Mouse (Mus musculus) left cerebral cortex, postnatal 4 days (tissue): ENCODE data around the gene Mfsd11. TPM values are rescaled to one million over a fixed set of nuclear protein-coding genes. Genes with fewer than 3 reads are reported as not detected.
"Not testable (repeated sequence)": the region's sequence is repeated elsewhere in the genome, so short reads cannot be mapped to it uniquely, and the experiment has no call there.

Source experiments
- DNase-seq: peaks from one replicate; pipeline ENCODE4 v3.0.0-alpha.2; 2022
- intact Hi-C: fragments of 180-260 bp; cut with DNase I; formaldehyde crosslinking; loops from one replicate; pipeline ENCODE4 v1.15.1; 2025
- total RNA-seq, 2 experiments: library from RNA; stranded (reverse); gene quantifications; 2 replicates each; pipeline ENCODE4 v1.2.3; 2021

The Mfsd11 gene
- total RNA-seq, 2 experiments from 2014 or later = 55.9 to 58.5 TPM

- DNase-seq = no peak
- intact Hi-C loops = no loop called here
Observed at GRCm38 (mm10) chr11:116821057-116821940, 30.9 kb upstream of the Mfsd11 start.

DNA sequence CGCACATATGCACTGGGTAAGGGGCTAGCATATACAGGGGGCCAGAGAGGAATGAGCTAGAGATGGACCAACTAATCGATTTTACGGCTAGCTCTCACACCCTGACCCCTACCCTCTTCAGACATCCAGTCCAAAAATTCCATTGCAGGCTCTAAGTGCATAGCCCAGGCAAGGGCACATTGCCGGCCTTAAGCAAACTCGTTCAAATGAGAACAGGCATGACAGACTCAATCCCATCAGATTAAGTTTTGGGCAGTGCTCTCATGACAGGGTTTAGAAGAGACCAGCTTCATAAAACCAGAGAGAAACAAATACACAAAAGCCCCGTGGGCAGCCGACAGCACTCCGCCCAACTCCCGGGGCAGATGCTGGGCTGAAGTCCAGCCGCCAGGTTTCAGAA is 30.0 kb upstream of the Mfsd11 start:
- intact Hi-C loops = no loop called here
- DNase-seq = no peak

DNA sequence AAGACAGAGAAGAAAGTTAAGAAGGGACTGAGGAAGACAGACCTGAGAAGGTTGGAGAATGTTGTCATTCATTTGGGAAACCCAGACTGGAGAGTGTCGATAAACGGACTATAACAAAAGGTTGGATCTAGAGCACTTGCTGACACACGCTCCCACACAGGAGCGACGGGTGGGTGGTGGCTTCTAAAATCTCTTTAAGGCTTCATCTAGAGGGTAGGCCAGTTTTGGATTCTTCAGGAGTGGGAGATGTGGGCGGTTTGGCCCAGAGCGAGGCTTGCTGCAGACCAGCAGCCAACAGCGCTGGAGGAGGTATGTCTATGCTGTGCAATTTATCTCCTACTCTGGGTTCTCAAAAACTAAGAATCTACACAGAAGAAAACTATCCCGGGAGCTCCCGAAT is 29.6 kb upstream of the Mfsd11 start:
- intact Hi-C loops = no loop called here
- no peak for DNase-seq

DNA sequence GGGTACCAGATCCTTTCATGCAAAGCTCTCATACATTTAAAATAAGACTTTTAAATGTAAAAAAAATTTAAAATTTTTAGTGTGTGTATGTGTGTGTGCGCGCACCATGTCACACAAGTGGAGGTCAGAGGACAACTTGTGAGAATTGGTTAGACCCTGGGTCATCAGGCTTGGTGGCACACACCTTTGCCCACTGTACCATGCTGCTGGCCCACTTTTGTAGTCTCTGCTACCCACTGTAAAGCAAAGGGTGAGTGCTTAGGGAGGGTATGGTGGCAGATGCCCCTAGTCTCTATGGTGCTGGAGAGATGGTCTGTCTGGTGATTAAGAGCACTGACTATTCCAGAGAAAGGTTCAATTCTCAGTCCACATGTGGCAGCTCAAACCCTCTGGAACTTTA is 29.0 kb upstream of the Mfsd11 start:
- intact Hi-C loops = no loop called here

GRCm38 (mm10) chr11:116823885-116824284 is 28.4 kb upstream of the Mfsd11 start:
- intact Hi-C loops, DNase-seq: not testable (repeated sequence)

More for the DNA sequence above, 29.0 kb upstream of the Mfsd11 start:
- no peak for DNase-seq

DNA sequence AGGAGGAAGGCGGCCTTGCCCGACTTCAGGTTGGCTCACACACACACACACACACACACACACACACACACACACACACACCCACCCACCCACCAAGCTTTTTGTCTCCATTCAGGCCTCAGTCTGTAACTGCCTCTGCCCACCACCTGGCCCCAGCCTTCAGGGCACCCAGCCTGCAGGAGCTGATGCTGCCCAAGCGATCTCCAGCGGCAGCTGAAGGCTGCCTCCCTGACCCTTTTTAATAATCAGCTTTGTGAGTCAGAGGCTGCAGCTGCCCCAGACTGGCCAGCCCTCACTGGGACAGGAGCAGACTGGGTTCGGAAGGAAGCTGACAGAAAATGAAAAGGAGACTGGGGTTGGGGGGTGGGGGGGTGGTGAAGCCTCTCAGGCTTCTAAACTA is 27.0 kb upstream of the Mfsd11 start:
- no peak for DNase-seq
- intact Hi-C loops = no loop called here

GRCm38 (mm10) chr11:116826550-116827504 is 25.4 kb upstream of the Mfsd11 start:
- no peak for DNase-seq
- intact Hi-C loops = no loop called here

DNA sequence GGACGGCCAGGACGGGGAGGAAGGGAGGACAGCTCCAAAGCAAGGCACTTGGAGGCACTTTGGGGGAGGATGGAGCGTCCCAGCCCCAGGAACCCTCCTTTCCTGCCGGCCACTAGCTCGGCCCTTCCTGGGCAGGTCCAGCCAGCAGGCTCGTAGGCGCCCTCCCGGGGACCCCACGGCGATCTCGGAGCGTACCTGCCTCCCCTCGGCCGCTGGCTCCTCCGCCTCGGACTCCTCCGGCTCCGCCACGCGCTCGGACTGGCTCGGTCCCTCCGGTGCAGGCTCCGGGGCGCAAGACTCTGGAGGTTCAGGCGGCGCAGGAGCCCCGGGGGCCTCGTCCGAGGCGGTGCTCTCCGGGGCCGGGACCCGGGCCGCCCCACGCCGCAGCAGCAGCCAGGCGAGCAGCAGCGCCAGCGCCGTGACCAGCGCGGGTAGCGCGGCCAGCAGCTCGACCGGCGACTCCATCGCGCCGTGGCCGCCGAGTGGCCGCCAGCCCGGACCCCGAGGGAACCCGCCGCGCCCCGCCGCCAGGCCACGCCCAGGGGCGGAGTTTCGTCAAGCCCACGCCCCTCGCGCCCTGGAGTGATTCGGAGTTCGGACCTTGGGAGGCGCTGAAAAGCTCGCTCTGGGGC is 24.6 kb upstream of the Mfsd11 start, which contains the start of gene Mxra7:
Gene Mxra7 (minus strand): TSS at position 513 of the 632 bp plus-strand sequence.
- DNase-seq = peak; percentile 78
- intact Hi-C loops = no loop called here

- intact Hi-C loops = no loop called here
- no peak for DNase-seq
Observed at GRCm38 (mm10) chr11:116832172-116832685, 20.0 kb upstream of the Mfsd11 start.

DNA sequence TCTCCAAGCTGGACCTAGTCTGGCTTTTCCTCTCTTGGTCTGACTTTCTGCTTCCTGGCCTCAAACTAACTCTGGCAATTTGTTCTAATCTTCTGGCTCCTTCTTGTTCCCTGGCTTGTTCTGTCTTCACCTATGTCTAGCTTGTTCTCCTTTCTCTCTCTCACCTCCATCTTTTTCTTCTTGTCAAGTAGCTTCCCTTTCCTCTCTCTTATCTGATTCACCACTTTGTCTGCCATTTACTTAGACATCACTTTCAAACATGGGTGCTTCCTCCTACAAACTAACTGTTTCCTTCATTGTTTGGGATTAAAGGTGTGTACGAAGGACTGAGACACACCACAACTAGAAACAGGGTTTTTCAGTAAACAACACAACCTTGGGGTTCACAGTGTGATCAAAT is 17.3 kb upstream of the Mfsd11 start:
- DNase-seq = no peak
- intact Hi-C loops = no loop called here

- DNase-seq = no peak
- intact Hi-C loops = no loop called here
Observed at GRCm38 (mm10) chr11:116836283-116836682, 16.0 kb upstream of the Mfsd11 start.

DNA sequence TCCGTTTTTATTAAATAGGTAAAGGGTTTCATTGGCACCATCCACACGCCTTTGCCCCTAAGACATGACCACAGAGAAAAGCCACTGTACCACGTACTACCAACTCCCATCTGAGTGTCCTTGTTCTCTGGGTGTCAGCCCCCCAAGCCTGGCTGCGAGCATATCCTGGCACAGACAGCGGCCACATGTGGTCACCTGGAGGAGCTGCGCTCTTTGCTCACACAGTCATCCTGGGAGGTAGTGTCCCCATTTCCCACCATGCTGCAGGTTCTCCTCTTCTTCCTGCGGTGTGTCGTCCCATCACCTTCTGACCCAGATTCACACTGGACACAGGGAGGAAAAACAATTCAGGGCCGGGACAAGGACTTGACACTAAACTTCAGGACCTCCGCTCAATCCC is 14.8 kb upstream of the Mfsd11 start:
- intact Hi-C loops = no loop called here
- no peak for DNase-seq

DNA sequence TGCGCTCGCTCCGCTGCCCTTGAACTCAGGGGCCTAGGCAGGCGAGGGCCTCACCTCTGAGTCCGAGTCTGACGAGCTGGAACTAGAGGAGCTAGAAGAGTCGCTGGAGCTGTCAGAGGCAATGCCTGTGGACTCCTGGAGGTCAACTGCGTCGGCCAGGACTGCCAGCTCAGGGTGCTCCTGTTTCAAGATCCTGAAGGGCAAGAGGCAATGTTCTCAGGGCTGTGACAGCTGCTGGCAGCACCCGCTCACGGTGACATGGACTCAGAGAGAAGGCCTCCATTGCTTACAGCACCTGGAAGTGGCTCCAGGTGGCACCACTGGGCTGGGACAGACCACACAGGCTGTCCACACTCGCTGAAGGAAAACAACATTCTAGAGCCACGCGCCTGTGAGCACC is 13.3 kb upstream of the Mfsd11 start:
- intact Hi-C loops = no loop called here
- no peak for DNase-seq

DNA sequence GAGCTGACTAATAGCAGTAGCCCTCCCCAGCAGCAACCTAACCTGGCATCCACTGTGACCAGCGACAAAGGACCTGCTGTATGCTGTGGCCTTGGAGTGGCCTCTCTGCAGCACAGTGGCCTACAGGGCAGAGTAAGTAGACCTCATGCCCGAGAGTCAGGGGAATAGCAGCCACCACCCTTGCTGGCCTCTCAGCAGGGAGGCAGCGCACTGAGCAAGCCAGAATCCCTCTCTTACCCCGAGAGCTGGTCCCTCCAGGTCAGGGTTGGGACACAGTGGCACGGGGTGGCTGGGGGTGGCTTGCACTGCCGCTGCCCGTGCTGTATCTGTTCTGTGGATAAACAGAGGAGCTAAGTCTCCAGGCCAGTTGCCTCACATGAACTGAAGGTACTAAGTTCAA is 12.6 kb upstream of the Mfsd11 start:
- intact Hi-C loops = no loop called here

GRCm38 (mm10) chr11:116840748-116841147 is 11.5 kb upstream of the Mfsd11 start:
- intact Hi-C loops = no loop called here
- DNase-seq = no peak

More for the DNA sequence above, 12.6 kb upstream of the Mfsd11 start:
- DNase-seq = no peak

DNA sequence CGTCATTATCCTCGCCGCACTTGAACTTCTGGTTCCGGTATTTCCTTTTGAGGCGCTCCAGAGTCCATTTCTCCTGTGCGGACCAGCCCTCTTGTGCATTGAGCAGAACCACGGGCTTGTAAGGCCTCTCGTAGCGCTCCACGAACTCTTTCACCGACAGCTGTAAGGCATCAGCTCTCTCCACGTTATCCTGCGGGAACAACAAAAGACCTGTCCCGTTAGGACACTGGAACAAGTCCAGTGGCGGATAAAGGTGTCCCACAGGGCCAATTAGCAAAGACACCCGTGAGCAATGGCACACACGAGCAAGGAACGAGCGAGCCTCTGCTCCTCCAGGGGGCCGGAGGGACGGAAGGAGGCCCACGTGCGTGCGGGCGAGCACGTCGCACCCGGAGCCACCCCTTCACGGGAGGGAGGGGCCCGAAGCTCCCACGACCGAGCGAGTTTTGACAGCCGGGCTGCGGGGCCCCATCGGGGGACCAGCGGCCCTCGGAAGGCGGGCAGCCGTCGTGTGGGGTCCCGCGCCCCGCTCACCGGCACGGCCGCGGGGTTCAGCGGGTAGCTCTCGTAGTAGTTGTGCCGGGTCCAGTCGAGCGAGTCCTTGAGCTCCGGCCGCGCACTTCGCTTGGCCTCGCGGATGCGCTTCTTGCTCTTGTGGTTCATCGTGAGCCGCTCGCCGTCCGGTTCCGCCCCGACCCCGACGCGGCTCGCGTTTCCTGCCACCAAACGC is 9.5 kb upstream of the Mfsd11 start:
- intact Hi-C loops = no loop called here

GRCm38 (mm10) chr11:116843261-116844233 is 8.7 kb upstream of the Mfsd11 start, which contains the start of the genes Mettl23 and Jmjd6:
Gene Mettl23 (plus strand): TSS chr11:116843278.
Gene Jmjd6 (minus strand): TSS chr11:116843449.
- peak; percentile 98 for DNase-seq
- intact Hi-C loops = no loop called here

More for the DNA sequence above, 9.5 kb upstream of the Mfsd11 start:
- peak; percentile 63 for DNase-seq

DNA sequence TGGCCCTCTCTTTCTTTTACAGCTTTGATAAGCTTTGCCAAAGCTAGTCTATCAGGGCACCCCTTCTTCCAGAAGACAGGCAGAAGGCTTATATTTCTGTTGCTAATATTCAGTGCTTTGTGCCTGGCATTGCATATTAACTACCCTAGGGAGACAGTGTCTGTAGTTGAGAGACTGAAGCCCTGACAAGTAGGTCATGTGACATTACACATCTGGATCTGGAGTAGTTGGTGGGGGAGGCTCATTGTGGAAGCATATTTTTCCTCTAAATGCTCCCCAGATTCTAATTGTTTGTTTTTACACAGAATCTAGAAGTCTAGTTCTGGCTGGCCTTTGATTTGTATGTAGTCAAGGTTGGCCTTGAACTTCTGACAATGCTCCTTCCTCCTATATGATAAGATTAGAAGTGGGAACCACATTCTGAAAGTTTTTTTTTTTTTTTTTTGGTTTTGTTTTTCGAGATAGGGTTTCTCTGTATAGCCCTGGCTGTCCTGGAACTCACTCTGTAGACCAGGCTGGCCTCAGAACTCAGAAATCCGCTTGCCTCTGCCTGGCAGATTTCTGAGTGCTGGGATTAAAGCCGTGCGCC is 5.6 kb upstream of the Mfsd11 start:
- no peak for DNase-seq
- intact Hi-C loops = no loop called here
